Mouse (Mus musculus) spleen, embryonic (tissue): ENCODE measurements around the gene Fam189a1.

Experiments used
- CTCF ChIA-PET: fragments of 350-600 bp; sonication (Branson Sonifier 250); formaldehyde crosslinking; loops from one replicate; lab custom pipeline; 2022; lab: Charles Lee

Gene Fam189a1

DNA sequence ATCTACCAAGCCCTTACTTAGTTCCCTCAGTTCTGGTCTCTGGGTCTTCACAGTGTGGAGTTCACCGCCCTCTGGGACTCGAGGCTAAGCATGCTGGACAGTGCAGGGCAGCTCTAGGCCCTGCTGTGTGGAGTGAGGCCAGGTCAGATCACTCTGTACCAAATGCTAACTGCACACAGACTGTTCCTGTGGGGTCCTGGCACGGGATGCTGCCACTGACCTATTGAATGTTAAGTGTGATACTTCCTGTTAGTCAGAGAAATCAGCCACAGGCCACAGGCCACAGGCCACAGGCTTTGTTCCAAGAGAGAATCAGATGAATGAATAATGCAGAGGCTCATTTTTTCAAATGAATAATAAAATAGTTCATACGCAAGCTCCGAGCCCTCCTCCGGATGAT, 112.1 kb downstream of the Fam189a1 start:
- CTCF ChIA-PET: no interaction called here

- CTCF ChIA-PET: interaction anchor here (0.7 kb wide), 1 partner anchor 260 kb away, joined by 3 read pairs; no protein-coding TSS in a partner anchor
These were observed 115.3 kb downstream of the Fam189a1 start for GRCm38 (mm10) chr7:65041106-65041505.

GRCm38 (mm10) chr7:65031741-65032140, 124.6 kb downstream of the Fam189a1 start:
- CTCF ChIA-PET: no interaction called here

DNA sequence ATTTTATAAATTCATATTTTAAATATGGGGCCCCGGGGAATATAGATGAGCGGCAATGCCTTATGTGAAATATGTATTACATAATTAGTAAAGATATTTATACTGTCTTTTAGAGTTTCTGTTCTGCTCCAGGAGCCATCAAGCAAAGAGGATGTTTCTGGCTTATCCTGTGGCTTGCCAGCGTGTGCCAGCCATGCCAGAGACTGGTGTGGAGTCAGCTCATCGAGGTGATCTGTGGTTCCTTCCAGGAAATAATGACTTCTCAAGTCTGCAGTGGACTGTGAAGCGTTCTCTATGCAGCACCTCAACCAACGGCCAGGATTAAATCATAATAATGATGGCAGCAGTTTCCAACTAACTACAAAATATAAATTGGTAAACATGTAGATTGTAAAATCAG, 125.2 kb downstream of the Fam189a1 start:
- CTCF ChIA-PET: no interaction called here

DNA sequence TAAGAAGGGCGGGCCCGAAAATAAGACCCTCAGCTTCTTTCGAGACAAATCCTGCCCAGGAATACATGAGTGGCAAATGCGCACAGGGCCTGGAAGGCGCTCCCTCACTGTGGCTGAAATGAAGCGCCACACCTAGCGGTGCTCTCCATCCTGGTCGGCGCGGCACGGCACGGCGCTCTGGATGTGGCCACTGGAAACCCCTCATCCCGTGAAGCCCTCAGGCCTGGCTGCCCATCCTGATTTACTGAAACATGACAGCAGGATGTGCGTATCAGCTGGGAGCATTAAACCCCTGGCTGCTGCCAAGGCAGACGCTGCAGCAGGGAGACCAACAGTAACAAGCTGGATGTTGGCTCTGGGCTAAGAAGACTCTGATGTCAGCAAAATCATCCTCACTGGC, 126.4 kb downstream of the Fam189a1 start:
- CTCF ChIA-PET: no interaction called here

DNA sequence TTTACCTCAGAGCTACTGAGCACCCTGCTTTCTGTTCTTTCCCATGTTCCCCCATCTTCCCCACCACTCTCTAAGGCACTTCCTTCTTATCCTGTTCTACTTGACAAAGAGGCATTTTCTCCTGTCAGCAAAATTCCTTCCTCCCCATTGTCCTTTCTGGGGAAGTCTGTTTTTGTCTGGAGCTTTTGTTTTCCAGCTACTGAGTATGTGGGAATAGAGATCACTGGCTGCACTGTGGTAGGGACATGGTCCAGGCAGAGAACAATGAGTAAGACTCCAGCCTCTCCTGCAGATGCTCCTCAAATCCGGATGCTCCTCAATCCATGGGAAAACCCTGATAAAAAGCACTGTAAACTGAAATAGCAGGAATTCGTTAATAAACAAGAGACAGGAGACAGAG, 135.1 kb downstream of the Fam189a1 start:
- CTCF ChIA-PET: no interaction called here

DNA sequence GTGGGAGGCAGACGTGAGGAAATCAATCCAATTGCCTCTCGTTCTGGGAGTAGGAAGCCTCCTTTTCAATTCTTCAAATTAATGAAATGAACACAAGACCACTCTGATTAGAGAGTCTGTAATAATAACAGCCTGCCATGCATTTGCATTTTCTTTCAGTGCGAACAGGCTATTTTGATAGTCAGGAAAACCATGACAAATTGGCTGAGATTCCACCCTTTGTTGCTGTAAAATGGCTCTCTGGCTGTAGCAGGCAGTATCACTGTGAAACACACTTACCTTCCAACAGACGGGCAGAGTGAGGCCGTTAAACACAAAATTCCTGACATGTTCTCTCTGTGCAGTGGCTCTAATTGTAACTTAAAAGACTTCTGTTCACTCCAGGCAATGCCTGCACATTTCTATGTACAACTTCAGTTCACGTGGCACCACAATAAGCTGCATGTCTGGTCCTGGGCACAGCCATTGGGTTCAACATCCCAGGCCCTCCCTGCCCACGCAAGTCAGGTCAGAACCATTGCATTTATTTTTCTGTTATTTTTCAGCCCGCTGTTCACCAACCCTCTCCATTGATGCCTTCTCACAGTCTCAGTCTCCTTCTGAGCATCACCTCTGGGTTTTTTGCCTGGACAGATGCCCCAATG, 138.2 kb downstream of the Fam189a1 start:
- CTCF ChIA-PET: no interaction called here

GRCm38 (mm10) chr7:65017348-65017747, 139.0 kb downstream of the Fam189a1 start:
- CTCF ChIA-PET: no interaction called here

- CTCF ChIA-PET: no interaction called here
These were observed 145.2 kb downstream of the Fam189a1 start for GRCm38 (mm10) chr7:65011133-65011532.

GRCm38 (mm10) chr7:65010275-65010674, 146.1 kb downstream of the Fam189a1 start:
- CTCF ChIA-PET: no interaction called here

- CTCF ChIA-PET: no interaction called here
These were observed 150.6 kb downstream of the Fam189a1 start for GRCm38 (mm10) chr7:65005731-65006130.

- CTCF ChIA-PET: no interaction called here
These were observed 156.6 kb downstream of the Fam189a1 start for GRCm38 (mm10) chr7:64999718-65000214.

DNA sequence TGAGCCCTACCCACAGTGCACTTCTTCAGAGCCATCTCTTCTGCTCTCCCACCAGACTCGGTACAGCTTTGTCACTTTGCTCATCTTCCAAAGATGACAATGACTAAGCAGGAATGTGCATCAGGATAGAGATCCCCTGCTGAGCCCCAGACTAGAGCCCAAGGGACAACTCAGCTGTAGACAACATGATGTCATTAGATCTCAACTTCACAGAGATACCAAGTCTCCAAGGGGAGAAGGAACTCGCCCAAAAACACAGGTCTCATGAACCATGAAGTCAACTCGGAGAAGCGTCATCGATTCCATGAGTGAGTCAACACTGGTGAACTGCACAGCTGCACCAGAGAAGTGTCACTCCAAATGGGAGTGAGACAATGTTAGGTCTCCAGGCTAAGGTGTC, 158.6 kb downstream of the Fam189a1 start:
- CTCF ChIA-PET: no interaction called here

DNA sequence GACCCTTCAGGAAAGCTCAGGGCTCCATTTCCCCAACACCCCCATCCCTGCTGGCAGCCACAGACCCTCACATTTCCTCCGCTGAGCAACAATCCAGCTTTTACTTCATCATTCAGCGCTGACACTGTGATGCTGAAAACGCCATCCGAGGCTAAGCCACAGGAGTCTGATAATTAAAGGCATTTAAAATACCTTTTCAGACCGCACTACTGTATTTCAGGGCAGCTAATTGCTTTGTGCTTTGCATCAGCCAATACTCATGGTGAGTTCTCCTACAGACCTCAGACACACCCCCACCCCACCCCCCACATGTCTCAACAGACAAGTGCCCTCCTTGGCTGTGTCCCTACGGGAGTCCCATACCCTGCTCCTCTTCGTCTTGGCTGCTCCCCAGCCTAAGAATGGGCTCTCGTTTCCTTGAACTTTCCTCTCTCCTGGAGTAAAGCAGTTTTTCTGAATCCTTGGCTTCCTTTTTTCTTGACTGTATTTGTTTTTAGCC, 160.4 kb downstream of the Fam189a1 start:
- CTCF ChIA-PET: interaction anchor here (1.2 kb wide), 1 partner anchor 9 kb away, joined by 5 read pairs; no protein-coding TSS in a partner anchor

GRCm38 (mm10) chr7:64989406-64989805, 167.0 kb downstream of the Fam189a1 start:
- CTCF ChIA-PET: no interaction called here

- CTCF ChIA-PET: no interaction called here
These were observed 168.4 kb downstream of the Fam189a1 start for GRCm38 (mm10) chr7:64988015-64988414.

DNA sequence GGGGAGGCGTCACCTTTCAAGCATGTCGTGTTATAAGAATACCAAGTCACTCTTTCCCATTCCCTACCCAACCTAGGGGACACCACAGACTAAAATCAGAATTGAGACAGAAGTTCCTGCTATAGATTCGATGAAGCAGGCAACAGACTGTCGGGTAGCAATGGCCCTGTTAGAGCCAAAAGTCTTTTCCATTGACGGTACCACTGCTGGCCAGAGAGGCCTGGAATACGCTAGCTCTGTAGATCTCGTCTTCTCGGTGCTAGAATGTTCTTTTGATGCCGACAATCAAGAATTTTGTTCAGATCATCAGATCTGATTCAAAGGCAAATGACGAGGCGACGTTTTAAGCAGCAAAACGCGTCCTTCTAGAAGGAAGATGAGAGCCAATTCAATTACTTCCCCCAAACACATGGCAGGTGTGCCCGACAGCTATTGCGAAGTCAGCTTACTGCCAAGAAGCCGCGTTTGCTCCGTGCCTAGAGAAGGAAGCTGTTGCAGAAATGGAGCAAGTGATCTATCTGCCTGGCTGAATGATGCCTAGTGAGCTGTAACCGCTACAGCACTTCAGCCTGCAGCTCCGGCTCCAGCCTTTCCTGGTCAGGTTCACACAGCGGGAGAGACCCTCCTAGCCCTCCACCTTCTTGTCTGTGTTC, 171.8 kb downstream of the Fam189a1 start:
- CTCF ChIA-PET: no interaction called here

DNA sequence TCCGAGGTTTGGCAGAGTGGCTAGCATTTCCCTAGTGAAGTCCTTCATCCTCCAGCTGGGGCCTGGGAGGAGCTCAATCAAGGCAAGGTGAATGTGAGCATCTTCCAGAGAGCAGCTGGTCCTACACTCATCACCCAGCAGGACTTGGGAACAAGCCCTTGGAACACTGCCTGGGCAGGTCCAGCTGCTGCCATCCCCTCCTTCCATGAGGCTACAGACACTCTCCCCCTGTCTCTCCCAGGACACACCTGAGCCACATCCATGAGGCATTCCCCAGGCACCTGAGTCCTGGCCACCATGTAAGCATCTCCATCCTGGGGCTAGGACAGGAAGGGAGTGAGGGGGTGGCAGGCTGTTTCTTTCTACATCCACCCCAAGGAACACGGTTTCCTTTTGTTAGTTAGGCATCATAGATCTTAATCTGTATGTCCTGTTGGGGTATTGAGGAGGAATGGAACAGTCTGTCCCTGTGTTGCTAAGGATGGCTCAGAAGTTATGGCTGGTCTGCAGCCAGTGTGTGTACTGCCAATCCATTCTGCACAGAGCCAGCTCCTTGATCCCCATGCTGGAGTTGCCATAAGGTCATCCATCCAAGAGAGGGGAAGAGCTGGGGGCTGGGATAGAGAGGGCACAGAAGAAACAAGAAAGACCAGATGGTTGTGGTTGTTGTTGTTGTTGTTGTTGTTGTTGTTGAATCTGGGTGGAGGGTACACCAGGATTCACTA, 174.7 kb downstream of the Fam189a1 start:
- CTCF ChIA-PET: no interaction called here

DNA sequence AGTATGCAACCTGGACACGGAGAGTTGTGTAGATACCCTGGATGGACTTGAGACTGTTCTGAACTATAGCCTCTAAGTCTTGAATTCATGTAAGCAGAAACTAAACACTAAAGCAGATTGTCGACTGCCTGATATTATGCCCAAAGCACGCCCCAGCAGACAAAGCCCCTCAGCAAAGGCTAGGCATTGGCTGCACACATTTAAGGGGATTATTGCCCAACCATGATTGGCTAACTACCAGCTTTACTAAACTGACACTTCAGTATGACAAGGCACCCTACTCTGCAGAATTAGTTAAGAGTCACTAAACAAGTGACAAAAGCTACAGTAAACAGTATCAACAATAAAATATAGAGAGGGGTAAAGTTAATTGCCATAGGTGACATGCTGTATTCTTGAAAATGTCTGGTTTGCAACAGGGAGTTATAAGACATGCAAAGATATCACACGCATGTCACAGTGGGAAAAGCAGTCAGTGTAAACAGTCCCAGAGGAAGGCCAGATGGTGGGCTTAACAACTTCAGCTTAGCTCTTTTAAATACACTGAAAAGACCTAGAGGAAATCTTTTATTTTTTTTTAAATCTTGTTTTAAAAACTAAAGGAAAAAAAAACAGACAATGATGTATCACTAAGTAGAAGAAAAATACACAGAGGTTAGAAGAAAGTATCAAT, 182.6 kb downstream of the Fam189a1 start:
- CTCF ChIA-PET: no interaction called here

- CTCF ChIA-PET: no interaction called here
These were observed 194.2 kb downstream of the Fam189a1 start for GRCm38 (mm10) chr7:64962128-64962527.

DNA sequence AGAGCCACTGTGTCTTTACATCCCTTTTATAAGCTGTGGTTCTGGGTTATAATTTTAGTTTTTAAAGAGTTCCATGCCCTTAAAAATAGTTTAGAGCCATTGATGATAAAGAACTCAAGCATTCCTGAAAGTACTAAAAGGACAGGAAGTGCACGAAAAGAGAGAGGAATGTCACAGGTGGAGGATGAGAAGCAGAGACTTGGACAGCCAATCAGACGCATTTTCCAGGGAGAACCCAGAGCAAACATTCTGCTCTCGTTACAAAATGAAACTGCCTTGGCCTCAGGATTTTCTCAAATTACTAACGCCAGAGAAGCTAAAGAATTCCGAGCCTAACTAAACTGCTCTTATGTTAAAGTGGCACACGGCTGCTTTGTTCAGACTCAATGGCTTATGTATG, 197.3 kb downstream of the Fam189a1 start:
- CTCF ChIA-PET: no interaction called here

GRCm38 (mm10) chr7:64952181-64952580, 204.2 kb downstream of the Fam189a1 start:
- CTCF ChIA-PET: no interaction called here
